Mouse (Mus musculus) layer of hippocampus, adult 11-12 months (tissue): ENCODE measurements around the gene Tmem273.

Experiments
- DNase-seq: peaks from one replicate; pipeline ENCODE4 v3.0.0; 2022; ENCODE audit warnings: low spot score

Gene Tmem273

DNA sequence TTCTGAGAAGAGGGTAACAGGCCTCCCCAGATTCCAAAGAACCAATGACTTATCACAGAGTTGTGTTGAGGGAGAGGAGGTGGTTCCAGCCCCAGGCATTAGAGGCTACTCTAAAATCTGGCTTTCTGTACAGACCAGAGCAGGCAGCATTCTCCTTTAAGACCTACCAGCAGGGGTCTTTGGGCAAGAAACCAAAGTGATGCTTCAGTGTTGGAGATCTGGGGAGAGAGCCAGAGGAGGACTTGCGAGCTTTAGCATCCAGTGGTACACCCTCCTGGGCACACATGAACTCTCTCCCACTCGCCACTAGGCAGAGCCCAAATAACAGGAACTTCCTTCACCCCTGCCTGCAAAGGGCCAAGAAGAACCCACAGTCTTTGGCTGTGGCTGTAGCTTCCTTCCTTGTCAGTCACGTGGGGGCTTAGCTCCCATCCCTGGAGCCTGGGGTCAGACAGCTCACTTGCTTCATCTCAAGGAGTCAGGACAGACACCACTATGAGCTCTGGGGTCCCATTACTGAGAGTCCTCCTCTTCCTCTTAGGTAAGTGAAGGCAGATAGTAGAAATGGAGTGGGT, at the start of gene Tmem273:
Tmem273 (plus strand) TSS at position 408 of the 575 bp plus-strand sequence.
- DNase-seq: peak; percentile 14

GRCm38 (mm10) chr14:32736561-32736960, 49.2 kb upstream of the Tmem273 start:
- no peak for DNase-seq

DNA sequence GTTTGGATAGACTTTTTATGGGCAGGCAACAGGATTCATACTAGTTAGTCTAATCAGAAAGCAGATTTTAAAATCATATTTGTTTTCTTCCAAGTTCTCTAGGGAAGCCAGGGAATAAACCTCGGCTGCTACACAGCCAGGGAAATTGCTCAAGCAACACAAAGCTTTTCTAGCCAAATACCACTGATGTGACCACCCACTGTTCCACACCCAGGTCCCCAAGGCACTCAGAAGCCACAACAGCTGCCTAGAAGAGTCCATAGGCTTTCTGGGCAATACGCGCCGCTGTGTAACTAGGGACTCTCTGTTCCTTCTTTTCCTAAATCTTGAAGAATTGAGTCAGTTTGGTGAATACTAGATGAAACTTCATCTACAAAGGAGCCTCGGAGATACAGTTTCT, 47.2 kb upstream of the Tmem273 start:
- no peak for DNase-seq

GRCm38 (mm10) chr14:32748519-32748918, 37.2 kb upstream of the Tmem273 start:
- no peak for DNase-seq

DNA sequence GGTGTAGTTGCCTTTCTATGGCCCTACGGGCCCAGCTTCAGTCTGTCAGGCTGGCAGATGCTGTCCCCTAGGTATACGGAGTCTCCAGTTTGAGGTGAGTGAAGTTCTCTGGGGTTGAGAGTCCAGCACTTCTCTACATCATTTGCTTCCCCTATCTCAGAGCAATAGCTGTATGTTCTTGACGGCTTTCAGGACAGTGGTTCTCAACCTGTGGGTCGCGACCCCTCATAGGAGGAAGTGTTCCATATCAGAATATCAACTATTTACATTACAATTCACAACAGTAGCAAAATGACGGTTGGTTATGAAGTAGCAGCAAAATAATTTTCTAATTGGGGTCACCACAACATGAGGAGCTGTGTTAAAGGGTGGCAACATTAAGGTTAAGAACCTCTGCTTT, 35.0 kb upstream of the Tmem273 start:
- DNase-seq: no peak

DNA sequence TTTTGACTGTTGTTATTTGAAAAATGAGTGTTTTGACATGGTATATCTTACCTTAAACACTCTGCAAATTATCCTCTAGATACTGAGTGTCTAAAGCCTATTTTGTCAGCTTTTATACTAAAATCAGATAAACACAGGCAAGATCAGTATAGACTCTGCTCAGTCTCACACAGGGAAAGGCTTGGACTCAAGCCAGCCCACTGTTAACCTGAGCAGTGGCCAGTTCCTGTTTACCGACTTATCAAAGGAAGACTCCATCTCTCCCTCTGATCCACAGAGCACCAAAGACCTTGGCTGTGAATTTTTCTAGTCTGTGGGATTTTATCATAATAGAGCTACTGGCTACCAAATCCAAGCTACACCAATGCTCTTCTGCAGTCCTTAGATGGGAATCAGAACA, 31.5 kb upstream of the Tmem273 start:
- no peak for DNase-seq

GRCm38 (mm10) chr14:32762177-32762576, 23.6 kb upstream of the Tmem273 start:
- DNase-seq: no peak

DNA sequence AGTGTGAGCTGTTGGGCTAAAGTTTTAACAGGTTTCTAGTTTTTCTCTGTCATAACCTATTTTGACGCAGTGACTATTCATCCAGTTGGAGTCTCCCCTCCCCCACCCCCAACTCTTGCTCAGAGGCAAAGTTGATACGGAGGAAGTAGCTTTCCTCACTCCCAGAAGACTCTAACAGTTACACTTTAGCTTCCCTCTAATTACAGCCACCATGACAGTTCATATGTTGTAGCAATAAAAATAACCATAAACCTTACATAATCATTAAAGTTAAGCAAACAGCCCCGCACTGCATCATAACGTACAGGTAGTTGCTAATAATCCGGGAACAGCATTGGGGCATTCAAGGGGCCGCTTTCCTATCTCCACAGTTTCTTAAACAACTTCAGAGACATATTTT, 15.2 kb upstream of the Tmem273 start:
- DNase-seq: no peak

DNA sequence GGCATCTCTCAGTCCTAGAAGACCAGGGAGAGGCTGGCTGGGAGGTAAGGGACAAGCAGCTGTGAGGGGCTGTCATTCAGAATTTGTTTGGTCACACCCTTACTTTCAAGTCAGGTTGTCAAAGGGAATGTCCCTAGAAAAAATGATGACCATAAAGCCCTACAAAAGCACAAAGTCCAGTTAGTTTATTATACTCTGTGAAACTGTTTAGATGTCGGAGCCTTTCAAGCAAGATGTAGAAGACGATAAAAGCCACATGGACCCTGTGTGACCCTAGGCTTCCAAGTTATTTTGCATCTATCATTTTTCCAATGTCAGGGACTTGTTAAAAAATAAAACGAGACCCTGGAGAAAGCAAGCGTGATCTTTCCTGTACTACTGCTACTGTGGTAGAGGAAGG, 13.7 kb upstream of the Tmem273 start:
- DNase-seq: no peak

- DNase-seq: peak; percentile 27
Measured at GRCm38 (mm10) chr14:32772791-32773190, 13.0 kb upstream of the Tmem273 start.

- no peak for DNase-seq
Measured at GRCm38 (mm10) chr14:32773456-32773855, 12.3 kb upstream of the Tmem273 start.

GRCm38 (mm10) chr14:32776077-32776476, 9.7 kb upstream of the Tmem273 start:
- no peak for DNase-seq

DNA sequence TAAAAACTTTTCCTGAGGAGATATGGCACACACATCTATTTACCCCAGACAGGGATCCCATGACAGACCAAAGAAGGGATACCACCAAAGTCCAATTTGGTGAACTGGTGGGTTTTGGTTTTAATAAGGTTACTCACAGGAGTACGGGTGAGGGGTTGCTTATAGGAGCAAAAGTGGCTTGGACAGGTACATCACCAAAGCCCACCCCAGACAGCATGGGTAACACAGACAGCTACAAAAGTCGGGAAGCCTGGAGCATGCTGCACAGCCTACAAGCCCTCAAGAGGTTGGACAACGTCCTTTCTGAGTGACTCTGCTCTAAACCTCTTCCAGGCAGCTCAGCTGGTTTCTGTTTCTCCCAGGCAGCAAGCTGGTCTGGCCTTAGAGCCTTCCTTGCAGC, 7.4 kb upstream of the Tmem273 start:
- DNase-seq: no peak

DNA sequence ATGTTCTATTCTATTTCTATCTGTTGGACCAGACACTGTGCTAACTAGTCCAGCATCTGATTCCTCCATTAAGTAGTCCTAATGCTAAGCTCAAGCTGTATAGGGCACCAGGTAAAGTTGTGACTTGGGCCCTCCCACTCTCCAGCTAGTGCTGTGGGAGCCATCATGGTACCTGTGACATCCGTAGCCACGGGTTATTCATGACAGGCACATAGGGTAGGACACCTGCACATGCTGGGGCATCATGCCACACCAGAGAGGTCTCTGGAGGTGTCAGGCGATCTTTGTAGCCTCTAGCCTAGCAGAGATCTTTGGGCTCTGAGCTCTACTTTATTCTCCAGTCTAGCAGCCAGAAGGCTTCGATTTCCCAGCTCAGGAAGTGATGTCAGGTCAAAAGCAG, 2.9 kb upstream of the Tmem273 start:
- no peak for DNase-seq

DNA sequence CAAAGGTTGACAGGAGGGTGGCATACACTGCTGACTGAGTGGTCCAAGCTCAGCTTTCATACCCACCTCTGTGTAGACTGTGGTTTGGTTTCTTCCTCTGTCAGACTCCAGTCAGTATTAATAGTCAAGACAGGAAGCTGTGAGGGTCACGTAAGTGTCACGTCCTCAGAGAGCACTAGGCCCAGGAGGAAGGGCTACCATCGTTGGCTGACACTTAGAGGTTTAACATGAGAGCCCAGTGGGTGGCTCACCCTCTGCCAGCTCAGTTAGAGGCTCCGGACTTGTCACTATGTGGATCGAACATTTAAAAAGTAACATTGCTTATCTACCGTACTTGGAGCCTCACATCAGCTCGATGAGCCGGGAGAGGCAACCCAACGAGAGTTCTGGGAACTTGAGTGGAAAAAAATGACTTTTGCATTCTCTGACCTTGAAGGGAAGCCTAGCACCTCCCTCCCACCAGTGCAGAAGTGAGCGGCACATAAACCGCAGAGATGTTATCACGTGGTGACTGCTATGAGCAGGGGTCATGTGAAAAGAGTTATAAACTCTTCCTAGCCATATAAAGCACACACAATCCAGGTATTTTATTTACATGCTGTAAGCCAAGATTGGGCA, 1.5 kb upstream of the Tmem273 start:
- no peak for DNase-seq

- DNase-seq: no peak
Measured at GRCm38 (mm10) chr14:32784748-32785134, 1.0 kb upstream of the Tmem273 start.

GRCm38 (mm10) chr14:32787691-32788090, 1.9 kb downstream of the Tmem273 start:
- DNase-seq: no peak

- DNase-seq: no peak
Measured at GRCm38 (mm10) chr14:32796375-32796774, 10.6 kb downstream of the Tmem273 start.

DNA sequence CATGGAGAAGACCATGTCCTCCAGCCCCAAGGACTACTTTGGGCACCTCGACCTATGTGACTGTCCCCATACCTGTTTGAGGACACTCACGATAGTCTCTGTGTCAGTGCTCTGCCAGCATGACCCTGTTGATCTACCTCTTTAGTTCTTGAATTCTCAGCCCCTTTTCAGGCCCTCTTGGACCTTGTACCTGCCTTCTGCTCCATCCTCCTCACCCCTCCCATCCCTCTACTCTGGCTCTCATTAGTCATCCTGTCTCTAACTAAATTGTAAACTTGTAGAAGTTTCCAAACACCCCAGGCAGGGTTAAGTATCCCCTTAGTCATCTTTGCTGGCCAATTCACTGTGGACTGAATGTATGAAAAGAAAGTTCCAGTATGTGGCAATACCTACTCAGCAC, 12.0 kb downstream of the Tmem273 start:
- DNase-seq: no peak

- DNase-seq: no peak
Measured at GRCm38 (mm10) chr14:32798355-32798754, 12.6 kb downstream of the Tmem273 start.

DNA sequence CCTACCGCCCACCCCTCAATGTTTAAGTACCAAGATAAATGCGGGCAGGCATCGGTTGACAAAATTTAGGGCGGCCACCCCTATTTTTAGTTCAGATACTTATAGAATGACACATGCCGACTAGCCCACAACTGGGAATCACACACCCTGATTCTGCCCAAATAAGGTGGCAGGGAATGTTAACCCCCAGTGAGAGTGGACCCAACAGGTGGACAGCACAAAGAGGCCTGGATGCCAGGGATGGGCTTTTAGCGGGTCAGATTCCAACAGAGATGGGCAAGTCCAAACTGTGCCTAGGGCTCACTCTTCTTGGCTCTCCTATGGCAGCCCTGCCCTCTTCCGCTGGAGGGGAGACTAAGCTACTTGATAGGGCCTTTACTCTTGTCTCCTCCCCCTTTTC, 14.3 kb downstream of the Tmem273 start:
- no peak for DNase-seq

GRCm38 (mm10) chr14:32801016-32801661, 15.4 kb downstream of the Tmem273 start:
- DNase-seq: no peak

- no peak for DNase-seq
Measured at GRCm38 (mm10) chr14:32801662-32802024, 15.9 kb downstream of the Tmem273 start.

- DNase-seq: no peak
Measured at GRCm38 (mm10) chr14:32810111-32810510, 24.3 kb downstream of the Tmem273 start.
